Mouse (Mus musculus) small intestine, adult 2 months (tissue): ENCODE measurements at regions not wholly inside any gene's neighbourhood (a gene's known extent, or its start where the extent isn't known, plus 50 kb on each side); places are given as distances from the start of the nearest gene placed in this dataset.

ENCODE experiments used
- CTCF ChIP-seq: fragments of 200-500 bp; IDR thresholded peaks from 2 replicates; pipeline ENCODE4 v1.5.1; 2012; ENCODE audit warnings: low read depth, mild to moderate bottlenecking, control low read depth, inconsistent platforms, low read length, moderate library complexity, mixed read lengths; ENCODE audit not compliant: insufficient replicate concordance, insufficient read length; ENCODE audit errors: extremely low read depth
- POLR2A ChIP-seq: fragments of 200-500 bp; IDR thresholded peaks from 2 replicates; pipeline ENCODE4 v1.6.1; 2012; ENCODE audit warnings: low read depth, mild to moderate bottlenecking, control low read depth, inconsistent platforms, low read length, moderate library complexity

- TF ChIP-seq POLR2A (no peak), CTCF (no peak)
These were observed 90.1 kb upstream of the Zfp770 start for GRCm38 (mm10) chr2:114291387-114291786.
